Mouse (Mus musculus) mouse trophoblast stem cell (cell line): ENCODE results near the gene Tmem120b.

Source experiments
- in situ Hi-C, 2 experiments: fragments of 300-500 bp; cut with MseI, MboI; formaldehyde crosslinking; loops; 2 replicates in 1 of 2; 3 replicates in 1 of 2; pipeline ENCODE4 v1.15.1; 2025

Tmem120b gene

DNA sequence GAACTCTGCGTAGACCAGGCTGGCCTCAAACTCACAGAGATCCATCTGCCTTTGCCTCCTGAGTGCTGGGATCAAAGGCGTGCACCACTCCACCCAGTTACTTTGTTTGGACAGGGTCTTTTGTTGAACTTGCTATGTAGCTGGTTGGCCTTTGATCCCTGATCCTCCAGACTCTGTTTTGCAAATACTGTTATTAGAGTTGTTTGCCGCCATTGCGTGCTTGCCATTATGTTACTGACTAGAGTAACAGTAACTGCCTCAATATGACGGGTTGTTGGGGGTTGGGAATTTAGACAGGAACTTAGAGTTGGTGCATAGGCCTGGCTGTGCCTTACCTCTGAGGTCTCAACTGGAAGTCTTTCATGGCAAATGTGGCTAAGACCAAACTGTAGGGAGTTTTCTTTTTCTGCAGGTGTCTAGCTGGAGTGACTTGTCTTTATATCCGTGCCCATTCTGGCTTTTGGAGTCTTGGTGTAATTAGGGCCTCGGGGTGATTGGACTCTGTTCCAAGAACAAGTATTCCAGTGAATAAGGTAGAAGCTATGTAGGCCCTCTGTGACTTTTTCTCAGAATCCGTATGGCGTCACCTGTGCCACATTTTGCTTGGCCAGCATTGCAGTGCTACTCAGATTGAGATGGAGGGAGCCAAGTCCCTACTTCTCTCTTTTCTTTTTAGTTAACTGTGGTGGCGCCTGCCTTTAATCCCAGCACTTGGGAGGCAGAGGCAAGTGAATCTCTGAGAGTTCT is 22.5 kb downstream of the Tmem120b start:
- in situ Hi-C loops, result no loop called here

DNA sequence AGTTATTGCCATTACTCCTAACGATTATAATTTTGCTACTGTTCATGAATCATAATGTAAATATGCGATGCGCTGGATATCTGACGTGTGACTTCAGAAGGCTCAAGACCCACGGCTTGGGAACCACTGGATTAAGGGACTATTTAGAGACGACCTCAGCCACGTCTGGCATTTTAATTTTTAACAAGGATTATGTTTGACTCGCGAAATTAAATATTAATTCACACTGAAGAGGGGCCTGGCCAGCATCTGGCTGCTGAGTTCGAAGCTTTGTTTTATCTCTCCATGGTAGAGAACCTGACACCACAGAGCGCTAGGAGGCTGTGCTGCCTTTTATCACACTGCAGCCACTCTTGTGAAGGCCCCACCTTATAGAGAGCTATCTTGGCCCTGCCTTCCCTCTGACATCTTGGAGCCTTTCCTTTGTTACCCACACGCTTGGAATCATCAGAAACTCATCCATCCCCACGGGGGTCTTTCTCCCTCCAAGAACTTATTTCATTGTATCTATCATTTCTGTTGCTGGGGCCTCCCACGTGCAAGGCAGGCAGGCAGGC is 24.9 kb downstream of the Tmem120b start:
- in situ Hi-C loops, result no loop called here

DNA sequence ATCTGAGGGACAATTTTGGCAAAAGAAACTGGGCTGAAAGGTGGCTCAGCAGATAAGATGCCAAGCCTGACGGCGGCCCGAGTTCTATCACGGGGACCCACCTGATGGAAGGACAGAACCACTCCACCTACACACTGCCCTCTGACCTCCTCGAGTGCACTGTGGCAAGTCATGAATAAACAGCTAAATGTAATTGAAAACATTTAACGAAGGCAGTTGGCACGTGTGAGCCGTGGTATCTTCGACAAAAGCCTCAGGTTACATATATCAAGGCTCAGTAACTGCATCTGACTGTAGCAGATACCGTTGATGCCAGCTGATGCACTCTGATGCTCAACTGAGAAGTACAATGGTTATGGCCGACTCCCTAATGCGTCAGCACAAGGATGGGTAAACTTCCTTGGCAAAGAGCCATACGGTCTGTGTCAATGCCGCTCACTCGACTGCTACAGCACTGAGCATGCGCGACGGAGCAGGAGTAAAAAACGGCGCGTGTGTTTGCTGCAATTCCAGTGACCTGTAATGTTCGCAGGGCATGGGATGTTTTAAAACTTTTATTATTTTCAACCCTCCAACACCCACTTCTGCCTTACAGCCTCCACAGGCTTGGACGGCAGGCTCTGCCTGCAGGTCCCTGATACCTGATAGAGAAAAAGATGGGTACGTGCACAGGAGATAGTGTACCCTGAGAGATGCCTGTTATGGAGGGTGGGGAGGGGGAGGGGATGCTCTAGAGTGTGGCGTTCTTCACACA is 26.2 kb downstream of the Tmem120b start:
- in situ Hi-C loops, result no loop called here

DNA sequence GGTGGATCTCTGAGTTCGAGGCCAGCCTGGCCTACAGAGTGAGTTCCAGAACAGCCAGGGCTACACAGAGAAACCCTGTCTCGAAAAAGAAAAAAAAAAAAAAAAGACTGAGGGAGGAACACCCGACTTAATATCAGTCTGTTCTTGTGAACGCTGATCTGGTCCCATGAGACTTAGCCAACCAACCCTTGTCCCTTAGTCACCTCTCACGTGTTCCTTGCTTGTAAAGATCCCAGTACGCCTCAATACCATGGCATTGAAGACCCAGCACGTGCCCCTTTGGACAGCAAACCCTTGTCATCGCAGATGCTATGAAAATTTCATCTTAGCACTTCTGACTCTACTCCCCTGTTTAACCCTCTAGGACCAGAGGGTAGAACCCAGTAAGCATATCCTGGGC is 28.1 kb downstream of the Tmem120b start:
- in situ Hi-C loops, result no loop called here

DNA sequence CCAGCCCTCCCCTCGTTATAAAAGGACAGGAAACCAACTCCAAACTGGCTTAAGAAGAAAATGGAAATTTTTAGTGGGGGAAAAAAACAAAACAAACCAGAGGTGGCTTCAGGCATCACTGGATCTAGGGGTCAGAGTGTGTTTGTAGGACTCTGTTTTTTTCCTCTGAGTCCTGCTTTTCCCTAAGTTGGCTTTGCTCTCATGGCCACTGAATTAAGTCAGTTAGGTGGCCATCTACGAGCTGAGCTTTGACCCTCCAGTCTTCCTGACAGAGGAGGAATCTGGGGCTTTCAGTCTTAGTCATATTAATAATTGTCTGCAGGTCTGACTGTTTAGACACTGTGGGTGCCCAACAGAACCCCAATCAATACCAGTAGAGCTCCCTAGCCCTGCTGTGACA is 30.3 kb downstream of the Tmem120b start:
- in situ Hi-C loops, result no loop called here

DNA sequence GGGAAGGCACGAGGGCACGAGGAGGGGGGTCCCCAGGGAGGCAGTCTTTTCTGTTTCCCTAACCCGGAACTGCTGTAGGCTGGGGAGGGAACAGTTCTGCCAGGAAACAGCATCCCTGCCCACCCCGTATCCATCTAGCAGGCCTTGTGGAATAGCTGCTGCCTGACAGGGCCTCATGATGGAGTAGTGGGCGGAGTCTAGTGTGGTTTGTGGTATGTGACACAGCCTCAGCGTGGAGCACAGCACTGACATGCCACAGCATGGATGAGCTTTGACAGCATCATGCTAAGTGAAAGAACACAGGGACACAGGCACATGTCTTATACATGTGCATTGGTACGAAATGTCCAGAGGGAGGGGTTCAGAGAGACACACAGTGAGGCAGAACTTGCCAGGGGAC is 34.2 kb downstream of the Tmem120b start:
- in situ Hi-C loops, result no loop called here

DNA sequence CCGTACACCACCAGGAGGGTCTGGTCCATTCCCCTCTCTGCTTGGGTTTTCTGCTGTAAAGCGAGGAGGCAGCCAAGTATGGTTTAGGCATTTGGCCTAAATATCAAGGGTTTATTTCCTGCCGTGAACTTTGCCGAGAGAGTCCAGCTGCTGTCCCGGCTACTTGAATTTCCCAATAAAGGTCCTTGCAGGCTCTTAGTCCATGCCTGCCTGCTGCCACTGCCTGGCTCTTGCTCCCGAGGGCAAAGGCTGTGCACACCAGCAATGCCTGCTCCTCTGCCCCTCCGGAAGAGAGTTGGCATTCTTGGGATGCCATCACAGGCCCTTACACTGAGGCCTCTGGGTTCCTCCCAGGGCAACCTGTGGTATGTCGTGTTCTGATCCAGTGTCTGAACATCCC is 35.3 kb downstream of the Tmem120b start:
- in situ Hi-C loops, result no loop called here

DNA sequence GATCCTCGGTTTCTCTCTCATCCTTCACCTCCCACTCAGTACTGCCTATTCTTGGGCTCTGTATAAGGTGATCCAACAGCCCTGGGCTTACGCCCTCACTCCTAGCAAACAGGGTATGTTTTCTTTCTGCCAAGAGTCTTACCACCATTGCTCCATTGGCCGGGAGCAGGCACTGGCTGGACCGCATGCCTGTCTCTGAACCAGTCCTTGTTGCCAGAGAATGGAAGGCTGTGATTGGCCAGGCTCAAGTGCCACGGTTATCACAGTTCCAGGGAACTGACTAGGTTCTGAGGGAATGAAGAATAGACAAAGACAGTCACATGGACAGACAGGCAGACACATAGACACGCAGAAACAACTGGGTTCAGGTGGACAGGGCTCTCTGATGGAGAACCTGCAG is 36.6 kb downstream of the Tmem120b start:
- in situ Hi-C loops, result loop anchor here in 1 of 2 experiments (5.0 kb wide), 1 partner anchor 32 kb away; no protein-coding TSS in a partner anchor

DNA sequence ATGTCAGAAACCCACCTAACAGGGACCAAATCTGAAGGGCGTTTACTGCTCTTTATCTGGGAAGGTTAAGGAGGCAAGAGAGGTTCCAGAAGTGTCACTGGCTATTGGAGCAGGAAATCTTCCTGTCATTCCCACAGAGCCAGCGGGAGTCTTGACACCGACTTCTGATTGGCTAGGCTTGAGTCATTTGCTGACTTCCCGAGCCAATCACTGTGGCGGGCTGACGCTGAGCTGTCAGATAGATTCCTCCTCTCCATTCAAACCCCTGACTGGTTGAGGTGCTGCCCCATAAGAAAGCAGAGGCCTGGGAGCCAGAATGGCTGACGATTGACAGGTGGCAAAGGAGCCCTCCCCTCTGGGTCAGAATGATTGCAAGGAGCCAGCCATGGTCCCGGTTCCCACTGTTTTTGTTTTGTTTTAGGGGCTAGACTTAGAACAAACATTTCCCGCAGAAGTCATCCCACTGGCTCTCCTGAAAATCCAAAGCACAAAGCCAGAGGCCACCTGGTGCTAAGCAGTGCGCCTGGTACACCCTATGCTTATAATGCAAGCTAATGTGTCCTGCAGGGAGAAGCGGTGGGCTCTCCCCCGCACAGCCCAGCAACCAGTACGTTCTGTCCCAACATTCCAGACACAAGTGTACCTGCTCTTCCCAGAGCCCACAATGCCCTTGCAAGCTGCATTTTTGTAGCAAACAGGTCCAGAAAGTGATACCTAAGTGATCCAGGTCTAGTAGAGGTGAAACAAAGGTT is 41.4 kb downstream of the Tmem120b start:
- in situ Hi-C loops, result loop anchor here (5.0 to 10.0 kb wide), 2 partner anchors 37 to 45 kb away; partner anchors contain the start of gene Tmem120b (in 1 of the 2)

DNA sequence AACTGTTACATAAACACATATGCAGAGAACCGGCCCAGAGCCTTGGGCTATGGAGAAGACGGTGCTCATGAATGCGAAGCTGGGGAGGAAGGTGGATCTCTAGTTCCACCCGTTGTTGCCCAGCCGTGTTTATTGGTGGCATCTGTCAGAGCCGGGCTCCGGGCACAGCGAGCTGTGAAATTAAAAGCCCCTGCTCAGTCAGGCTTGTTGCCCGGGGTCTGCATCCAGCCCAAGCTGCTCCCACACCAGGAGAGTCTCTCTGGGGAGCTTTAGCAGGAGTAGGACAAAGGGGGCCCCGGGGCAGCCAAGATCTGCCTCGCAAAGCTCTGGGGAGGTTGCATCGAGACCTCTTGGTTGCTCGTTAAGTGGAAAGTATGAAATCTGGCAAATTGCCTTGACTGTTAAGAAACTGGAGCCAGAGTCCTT is 42.1 kb downstream of the Tmem120b start:
- in situ Hi-C loops, result loop anchor here in 1 of 2 experiments (10.0 kb wide), 1 partner anchor 46 kb away; the partner anchor contains the start of gene Tmem120b

DNA sequence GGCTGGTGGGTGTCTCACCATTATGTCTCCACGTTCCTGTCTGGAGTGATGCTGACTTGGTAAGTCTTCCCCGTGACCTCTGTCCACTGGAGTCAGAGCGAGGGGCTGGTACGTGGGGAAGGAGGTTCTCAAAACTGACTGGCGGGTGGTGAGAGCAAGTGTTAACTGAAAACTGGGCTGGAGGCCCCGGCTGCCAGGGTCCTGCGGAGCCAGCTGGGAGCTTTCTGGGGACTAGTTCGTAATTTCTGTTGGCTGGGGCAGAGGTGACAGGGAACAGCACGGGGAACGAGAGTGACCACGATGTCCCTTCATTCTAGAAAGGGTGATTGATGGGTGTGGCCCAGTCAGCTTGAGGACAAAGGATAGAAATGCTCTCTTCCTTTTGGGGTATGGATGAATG is 45.9 kb downstream of the Tmem120b start:
- in situ Hi-C loops, result loop anchor here in 1 of 2 experiments (10.0 kb wide), 1 partner anchor 49 kb away; the partner anchor contains the start of gene Tmem120b

DNA sequence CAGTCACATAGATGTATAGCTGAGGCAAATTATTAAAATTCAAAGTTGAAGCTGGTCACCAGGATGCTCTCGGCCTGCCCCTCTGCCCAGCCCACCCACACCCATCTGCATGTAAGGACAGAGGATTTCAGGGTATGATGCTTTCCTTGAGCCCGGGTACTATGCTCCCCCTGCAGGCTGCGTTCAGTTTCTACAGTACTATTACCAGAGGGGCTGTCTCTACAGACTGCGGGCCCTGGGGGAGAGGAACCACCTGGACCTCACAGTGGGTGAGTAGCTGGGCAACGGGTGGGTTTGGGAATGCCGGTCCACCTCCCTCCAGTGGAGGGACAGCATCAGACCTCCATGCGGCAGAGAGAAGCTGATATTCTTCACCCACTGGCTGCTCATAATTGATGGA is 46.7 kb downstream of the Tmem120b start:
- in situ Hi-C loops, result loop anchor here in 1 of 2 experiments (10.0 kb wide), 1 partner anchor 50 kb away; the partner anchor contains the start of gene Tmem120b

DNA sequence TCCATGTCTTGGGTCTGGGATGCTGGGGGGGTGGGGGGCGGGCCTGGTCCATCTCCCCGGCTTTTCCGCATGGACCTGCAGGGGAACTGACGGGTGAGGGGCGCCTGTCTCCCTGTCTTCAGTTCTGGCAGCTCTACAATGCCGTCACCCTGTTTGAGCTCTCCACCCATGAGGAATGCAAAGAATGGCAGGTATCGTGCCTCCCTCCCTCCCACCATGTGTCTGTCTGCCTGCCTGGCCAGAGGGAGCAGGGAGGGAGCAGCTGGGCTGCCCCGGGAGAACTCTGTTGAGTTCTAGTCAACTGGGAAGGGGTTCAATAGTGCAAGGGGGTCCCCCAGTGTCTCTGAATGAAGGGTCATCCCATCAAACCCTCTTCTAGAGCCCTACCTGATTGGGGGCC is 47.9 kb downstream of the Tmem120b start:
- in situ Hi-C loops, result loop anchor here in 1 of 2 experiments (10.0 kb wide), 1 partner anchor 51 kb away; the partner anchor contains the start of gene Tmem120b

DNA sequence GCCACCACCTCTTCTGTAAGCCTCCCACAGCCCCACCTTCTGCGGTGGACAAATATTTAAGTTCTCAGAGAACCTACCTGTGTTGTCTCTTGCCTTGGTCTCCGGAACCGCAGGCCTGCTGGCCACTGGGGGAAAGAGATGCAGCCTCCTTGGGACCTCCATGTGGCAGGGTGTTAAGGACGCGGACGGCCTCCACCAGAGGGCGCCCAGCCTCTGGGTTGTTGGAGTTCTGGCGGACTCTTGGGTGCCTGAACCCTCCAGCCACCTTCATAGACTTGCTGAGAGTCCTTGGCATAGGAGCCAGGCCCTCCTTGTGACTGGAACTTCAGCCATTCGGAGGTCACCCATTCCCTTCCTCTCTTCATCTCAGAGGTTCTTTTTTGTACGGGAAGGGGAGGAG is 49.0 kb downstream of the Tmem120b start:
- in situ Hi-C loops, result loop anchor here in 1 of 2 experiments (10.0 kb wide), 1 partner anchor 52 kb away; the partner anchor contains the start of gene Tmem120b

DNA sequence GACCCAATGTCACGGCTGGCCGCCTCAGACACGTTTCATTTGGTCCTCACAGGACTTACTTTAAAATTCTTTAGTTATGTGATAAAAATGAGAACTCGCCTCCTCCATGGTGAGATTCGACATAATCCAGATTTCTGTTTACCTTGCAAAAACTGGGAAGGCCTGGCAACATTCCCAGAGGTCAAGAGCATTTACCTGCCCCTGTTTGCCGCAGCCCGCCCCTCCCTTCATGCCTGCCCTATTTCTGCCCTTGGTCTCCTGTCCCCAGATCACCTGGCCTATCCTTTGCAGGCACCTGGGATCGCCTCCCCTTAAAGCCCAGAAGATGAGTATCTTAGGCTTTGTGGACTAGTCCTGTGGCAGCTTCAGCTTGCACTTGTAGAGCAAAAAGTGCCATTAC is 49.6 kb downstream of the Tmem120b start:
- in situ Hi-C loops, result loop anchor here in 1 of 2 experiments (10.0 kb wide), 1 partner anchor 53 kb away; the partner anchor contains the start of gene Tmem120b

DNA sequence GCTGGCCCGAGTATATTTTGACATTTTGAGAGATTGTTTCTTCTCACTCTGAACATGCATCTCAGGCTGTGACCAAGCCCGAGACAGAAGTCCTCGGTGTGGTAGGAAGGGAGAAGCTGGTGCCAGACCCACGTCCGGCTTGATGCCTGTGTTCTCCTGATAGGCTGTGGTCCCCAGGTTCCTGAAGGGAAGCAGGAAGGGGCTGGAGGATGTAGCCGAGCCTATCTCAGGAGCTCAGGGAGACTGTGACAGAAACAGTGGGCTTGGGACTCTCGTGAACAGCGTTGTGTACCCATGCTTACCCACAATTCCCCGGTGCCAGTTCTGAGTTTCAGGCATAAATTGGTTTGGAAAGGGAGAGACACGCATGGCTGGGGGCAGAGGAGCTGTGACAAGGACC is 50.6 kb downstream of the Tmem120b start:
- in situ Hi-C loops, result loop anchor here in 1 of 2 experiments (10.0 kb wide), 1 partner anchor 54 kb away; the partner anchor contains the start of gene Tmem120b

DNA sequence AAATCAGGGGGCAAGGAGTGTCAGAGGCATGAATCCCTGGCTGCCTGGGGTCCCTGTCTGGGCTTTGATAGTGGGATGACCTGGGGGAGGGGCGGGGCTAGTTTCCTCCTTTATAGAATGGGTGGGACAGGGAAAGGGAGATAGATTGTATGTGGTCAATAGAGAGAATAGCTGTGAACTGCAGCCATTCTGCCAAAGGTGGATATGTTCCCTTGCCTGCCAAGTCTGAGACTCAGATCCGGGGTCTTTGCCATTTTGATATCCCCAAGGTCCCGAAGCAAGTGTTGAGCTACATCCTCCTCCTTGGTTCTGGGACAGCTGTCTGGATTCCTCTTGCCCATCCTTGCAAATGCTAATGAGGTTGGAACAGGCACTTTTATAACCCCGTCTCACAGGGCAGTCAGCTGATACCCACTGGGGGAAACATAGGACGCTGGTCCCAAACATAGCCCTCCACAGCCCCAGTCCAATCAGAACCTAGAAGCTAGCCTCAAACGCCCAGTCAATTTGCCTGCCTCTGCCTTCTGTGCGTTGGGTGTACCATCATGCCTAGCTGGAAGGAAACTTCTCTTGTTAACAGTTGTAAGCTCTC is 52.5 kb downstream of the Tmem120b start:
- in situ Hi-C loops, result loop anchor here (5.0 kb wide), 1 partner anchor 37 kb away; no protein-coding TSS in a partner anchor

DNA sequence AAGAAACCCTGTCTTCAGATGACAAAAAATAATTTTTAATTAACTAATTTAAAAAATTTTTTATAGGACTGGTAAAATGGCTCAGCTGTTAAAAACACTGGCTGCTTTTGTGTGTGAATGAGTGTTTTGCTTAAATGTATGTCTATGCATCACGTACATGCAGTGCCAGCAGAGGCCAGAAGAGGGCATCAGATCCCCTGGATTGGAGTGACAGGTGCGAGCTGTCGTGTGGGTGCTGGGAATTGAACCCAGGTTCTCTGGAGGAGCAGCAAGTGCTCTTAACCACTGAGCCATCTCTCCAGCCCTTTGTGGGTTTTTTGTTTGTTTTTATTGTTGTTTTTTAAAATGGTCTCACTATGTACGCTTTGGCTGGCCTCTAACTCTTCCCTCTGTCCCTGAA is 54.0 kb downstream of the Tmem120b start:
- in situ Hi-C loops, result loop anchor here (5.0 kb wide), 1 partner anchor 35 kb away; no protein-coding TSS in a partner anchor

DNA sequence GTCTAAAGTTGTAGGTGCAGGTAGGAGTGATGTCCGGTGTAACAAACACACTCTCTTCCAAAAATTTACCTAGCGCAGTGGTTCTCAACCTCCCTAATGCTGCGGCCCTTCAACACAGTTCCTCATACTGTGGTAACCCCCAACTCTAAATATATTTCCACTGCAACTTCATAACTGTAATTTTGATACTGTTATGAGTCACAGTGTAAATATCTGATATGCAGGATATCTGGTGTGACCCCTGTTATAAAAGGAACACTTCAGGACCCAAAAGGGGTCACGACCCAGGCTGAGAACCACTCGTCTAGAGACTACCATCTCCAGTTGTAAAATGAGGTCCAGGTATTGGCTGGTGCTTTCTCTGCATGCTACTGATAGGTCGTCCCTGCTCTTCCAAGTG is 56.9 kb downstream of the Tmem120b start:
- in situ Hi-C loops, result no loop called here

DNA sequence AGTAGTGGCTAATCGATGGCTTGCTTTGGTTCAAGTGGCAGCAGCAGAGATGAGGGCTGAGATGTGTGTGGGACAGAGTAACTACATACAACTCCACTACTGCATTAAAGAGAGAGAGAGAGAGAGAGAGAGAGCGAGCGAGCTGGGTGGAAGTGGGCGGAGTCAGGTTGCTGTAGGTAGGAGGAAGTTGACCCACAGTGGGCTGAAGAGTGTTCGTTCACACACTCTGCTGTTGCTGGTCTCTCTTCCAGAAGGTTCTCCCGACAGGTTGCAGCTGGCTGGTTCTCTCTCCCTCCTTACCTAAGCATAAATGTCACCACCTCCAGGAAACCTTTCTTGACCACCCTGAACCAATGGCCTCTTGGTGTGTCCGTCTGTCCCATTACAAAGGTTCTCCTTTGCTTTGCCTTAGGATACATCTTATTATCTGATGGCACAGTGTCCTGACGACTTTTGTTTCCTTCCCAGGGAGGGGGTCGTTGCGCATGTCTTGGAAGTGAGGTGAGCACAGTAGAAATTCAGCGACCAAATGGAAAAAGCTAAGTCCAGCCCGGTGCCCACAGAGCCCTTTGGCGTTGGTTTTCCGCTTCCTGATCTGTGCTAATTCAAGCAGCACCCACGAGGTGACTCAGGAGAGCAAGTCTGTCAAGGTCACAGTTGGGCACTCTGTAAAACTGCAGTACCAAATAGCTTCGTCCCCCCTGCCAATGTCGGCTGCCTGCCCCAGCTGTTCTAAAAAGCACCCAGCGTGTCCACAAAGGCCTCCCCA is 57.6 kb downstream of the Tmem120b start:
- in situ Hi-C loops, result no loop called here
